Mouse (Mus musculus) neural tube, embryonic 11.5 days (tissue): ENCODE measurements around the gene Fkbpl. TPM values are rescaled to one million over a fixed set of nuclear protein-coding genes. Genes with fewer than 3 reads are reported as not detected.
A peak's percentile ranks its signal among the peaks of the same experiment; 100 is the strongest.

Experiments
- ATAC-seq: fragments of 200-750 bp; cut with Nextera tagmentation; 2 replicates; pipeline ENCODE4 v1.8.0; 2017; ENCODE audit warnings: moderate number of reproducible peaks, mild to moderate bottlenecking, moderate TSS enrichment, moderate library complexity; ENCODE audit not compliant: insufficient read depth, low FRiP score, low TSS enrichment
- DNase-seq: peaks from one replicate; pipeline ENCODE4 v3.0.0-alpha.2; 2015; ENCODE audit warnings: low spot score
- H3K27ac ChIP-seq: fragments of 300-500 bp; sonication (generic); 2 replicates; pipeline ENCODE4 v1.5.1; 2014; ENCODE audit warnings: low read depth, mild to moderate bottlenecking, low read length
- H3K27me3 ChIP-seq: fragments of 300-500 bp; sonication (generic); 2 replicates; pipeline ENCODE4 v1.6.1; 2014; ENCODE audit warnings: mild to moderate bottlenecking, low read length, mixed read lengths; ENCODE audit not compliant: control insufficient read depth, insufficient read depth
- H3K36me3 ChIP-seq: fragments of 300-500 bp; sonication (generic); 2 replicates; pipeline ENCODE4 v1.6.1; 2014; ENCODE audit warnings: mild to moderate bottlenecking, low read length, moderate library complexity, mixed read lengths; ENCODE audit not compliant: control insufficient read depth, insufficient read depth
- H3K4me1 ChIP-seq: fragments of 300-500 bp; sonication (generic); 2 replicates; pipeline ENCODE4 v1.6.1; 2014; ENCODE audit warnings: low read length, mixed read lengths; ENCODE audit not compliant: control insufficient read depth, insufficient read depth
- H3K4me2 ChIP-seq: fragments of 300-500 bp; sonication (generic); 2 replicates; pipeline ENCODE4 v1.6.1; 2014; ENCODE audit warnings: low read depth, mild to moderate bottlenecking, moderate library complexity
- H3K4me3 ChIP-seq: fragments of 300-500 bp; sonication (generic); 2 replicates; pipeline ENCODE4 v1.5.1; 2014; ENCODE audit warnings: low read depth, low read length
- H3K9ac ChIP-seq: fragments of 300-500 bp; sonication (generic); 2 replicates; pipeline ENCODE4 v1.6.1; 2014; ENCODE audit warnings: mild to moderate bottlenecking, low read length
- H3K9me3 ChIP-seq: fragments of 300-500 bp; sonication (generic); 2 replicates; pipeline ENCODE4 v1.6.1; 2016; ENCODE audit warnings: low read length; ENCODE audit not compliant: control insufficient read depth
- WGBS: fragments of 180-500 bp; shearing (Covaris S2); extraction: QIAGEN DNeasy Blood & Tissue Kit; methylation state at CpG from one replicate; pipeline ENCODE4 v1.1.7; 2014; 5-methylcytosine and 5-hydroxymethylcytosine counted together
- polyA plus RNA-seq: library from polyadenylated mRNA; unstranded; fragments of >200 nt; fragmentation: Nextera tagmentation; extraction: Ambion mirVana; gene quantifications from 2 replicates; pipeline ENCODE4 v1.2.1, GENCODE M21; 2014

The Fkbpl gene
- 15.5 and 17.6 TPM in 2 replicates for polyA plus RNA-seq

DNA sequence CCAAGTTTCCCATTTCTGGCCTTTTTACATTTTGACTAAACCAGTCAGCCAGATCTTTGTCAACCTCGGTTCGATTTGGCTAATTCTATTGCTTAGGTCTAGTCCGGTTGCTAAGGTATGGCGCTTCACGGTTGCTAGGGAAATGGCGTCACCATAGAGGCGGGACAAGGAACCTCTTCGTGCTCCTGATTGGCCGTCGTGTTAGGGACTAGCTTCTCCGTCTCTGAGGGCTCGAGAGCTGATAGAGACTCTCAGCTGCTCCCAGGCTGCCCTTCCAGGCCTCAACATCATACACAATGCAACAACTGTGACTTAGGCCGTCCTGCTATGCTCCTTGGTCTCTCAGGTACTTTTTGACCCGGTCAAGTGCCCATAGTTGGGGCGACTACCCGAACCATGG lies at the start of gene Fkbpl:
Gene Fkbpl (plus strand): TSS at position 157 of the 400 bp plus-strand sequence.
- WGBS, result under 1% methylated on average over 16 of the region's 16 CpGs
- Histone ChIP-seq H3K4me2 (peak within 1 kb of the TSS; percentile 61), H3K36me3 (no peaks in the 10 kb centered on the region), H3K27me3 (no peaks in the 10 kb centered on the region), H3K27ac (no peak within 1 kb of the TSS), H3K4me3 (peak within 1 kb of the TSS; percentile 50), H3K9ac (peak within 1 kb of the TSS; percentile 55), H3K4me1 (peaks cover 17% of the 10 kb centered on the region), H3K9me3 (no peaks in the 10 kb centered on the region)
- peak; percentile 95 for DNase-seq
- peak; percentile 70 for ATAC-seq

DNA sequence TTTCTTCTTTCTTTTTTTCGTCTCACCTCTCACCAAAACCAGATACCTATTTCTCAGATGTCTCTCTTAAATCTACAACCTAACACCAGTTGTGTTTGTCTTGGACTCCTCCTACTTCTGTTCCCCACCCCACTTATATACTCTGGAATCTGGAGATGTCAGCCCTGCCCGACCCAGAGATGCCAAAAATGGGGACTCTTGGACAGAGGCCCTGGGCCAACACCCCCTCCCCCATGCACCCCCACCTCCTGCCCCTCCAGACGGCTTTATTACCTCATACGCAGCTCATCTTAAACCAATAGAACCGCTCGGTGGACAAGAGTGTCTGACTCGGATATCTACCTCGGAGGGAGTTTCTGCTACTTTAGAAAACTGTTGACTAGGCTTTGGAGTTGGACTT lies 48.5 kb upstream of the Fkbpl start:
- Histone ChIP-seq H3K9ac (no peak overlapping the region), H3K4me3 (no peak overlapping the region), H3K9me3 (no peaks in the 10 kb centered on the region), H3K36me3 (peaks cover 9% of the 10 kb centered on the region; the same call in 1 of the 2 replicates), H3K27ac (no peak overlapping the region), H3K4me2 (no peak overlapping the region), H3K4me1 (peaks cover 15% of the 10 kb centered on the region), H3K27me3 (no peaks in the 10 kb centered on the region)
- DNase-seq (no peak), ATAC-seq (no peak)
- WGBS, result 79% methylated on average over 8 of the region's 8 CpGs

DNA sequence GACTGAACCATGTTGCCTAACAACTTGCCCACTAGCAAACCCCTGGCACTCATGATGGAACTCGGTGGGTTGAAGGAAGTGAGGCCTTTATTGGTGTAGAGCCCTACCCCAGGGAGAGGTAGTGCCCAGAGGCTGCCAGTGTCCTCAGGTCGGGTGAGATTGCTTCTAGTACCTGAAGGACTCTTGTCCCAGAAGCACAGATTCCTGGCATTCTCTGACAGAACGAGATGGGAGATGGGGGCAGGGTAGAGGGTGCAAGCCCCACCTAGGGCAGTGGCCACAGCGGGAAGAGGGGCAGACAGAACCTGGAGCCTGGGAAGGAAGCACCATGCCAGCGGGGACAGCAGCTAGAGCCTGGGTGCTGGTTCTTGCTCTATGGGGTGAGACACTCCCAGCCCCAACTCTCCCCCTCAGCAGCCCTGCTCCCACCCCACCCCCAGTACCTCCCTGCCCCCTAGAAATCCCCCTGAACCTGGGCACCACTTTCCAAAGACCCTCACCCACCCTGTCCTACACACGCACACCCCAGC lies 46.9 kb upstream of the Fkbpl start, which contains the start of gene Ager:
Gene Ager (plus strand): TSS at position 297 of the 530 bp plus-strand sequence.
- ATAC-seq, result no peak
- Histone ChIP-seq H3K27ac (no peak within 1 kb of the TSS), H3K4me2 (no peak within 1 kb of the TSS), H3K27me3 (no peaks in the 10 kb centered on the region), H3K9ac (no peak within 1 kb of the TSS), H3K4me1 (peaks cover 17% of the 10 kb centered on the region), H3K36me3 (peaks cover 9% of the 10 kb centered on the region; the same call in 1 of the 2 replicates), H3K4me3 (no peak within 1 kb of the TSS; the same call in 1 of the 2 replicates), H3K9me3 (no peaks in the 10 kb centered on the region)
- WGBS, result 19% methylated on average over 6 of the region's 6 CpGs
- no peak for DNase-seq

DNA sequence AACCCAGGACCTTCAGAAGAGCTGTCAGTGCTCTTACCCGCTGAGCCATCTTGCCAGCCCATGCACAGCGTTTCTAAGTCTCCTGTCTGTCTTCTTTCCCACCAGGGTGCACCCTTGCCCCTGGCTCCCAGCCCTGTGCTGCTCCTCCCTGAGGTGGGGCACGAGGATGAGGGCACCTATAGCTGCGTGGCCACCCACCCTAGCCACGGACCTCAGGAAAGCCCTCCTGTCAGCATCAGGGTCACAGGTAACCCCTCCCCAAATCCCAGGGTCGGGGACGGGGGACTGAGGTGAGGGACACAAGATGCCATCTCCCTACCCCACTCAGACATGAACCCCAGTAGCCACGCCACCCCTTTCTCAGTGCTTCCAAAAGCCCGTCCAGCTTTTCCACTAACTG lies 44.7 kb upstream of the Fkbpl start:
- Histone ChIP-seq H3K4me2 (no peak overlapping the region), H3K9ac (no peak overlapping the region), H3K9me3 (no peaks in the 10 kb centered on the region), H3K27me3 (no peaks in the 10 kb centered on the region), H3K4me1 (peaks cover 15% of the 10 kb centered on the region), H3K27ac (no peak overlapping the region), H3K4me3 (no peak overlapping the region), H3K36me3 (peaks cover 7% of the 10 kb centered on the region; the same call in 1 of the 2 replicates)
- ATAC-seq (no peak), DNase-seq (no peak)
- 79% methylated on average over 9 of the region's 9 CpGs for WGBS

DNA sequence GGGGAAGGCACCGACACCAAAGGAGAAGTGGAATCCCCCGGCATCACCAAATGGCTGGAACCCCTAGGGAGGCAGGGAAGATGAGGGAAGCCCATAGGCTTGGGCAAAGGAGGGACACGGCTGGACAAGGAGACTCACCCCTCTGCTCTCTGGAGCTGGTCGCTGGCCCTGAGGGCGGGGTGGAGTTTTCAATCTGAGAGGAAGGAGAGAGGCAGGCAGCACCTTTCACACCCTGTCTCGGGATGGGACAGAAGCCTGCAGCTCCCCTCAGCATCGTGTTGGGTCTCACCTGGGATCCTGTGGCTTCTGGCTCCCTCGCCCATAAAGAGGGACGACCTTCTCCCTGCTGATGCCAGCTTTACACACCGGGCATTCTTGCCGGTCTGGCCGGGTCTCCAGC lies 42.8 kb upstream of the Fkbpl start:
- Histone ChIP-seq H3K9ac (no peak overlapping the region), H3K27me3 (no peaks in the 10 kb centered on the region), H3K27ac (no peak overlapping the region), H3K36me3 (peaks cover 4% of the 10 kb centered on the region; the same call in 1 of the 2 replicates), H3K4me1 (peaks cover 22% of the 10 kb centered on the region), H3K4me2 (peak overlapping the region; percentile 93), H3K4me3 (0 out of 2 replicates have a peak overlapping the region, but pooled peaks have one; percentile 68), H3K9me3 (no peaks in the 10 kb centered on the region)
- DNase-seq (no peak), ATAC-seq (no peak)
- 91% methylated on average over 12 of the region's 12 CpGs for WGBS

DNA sequence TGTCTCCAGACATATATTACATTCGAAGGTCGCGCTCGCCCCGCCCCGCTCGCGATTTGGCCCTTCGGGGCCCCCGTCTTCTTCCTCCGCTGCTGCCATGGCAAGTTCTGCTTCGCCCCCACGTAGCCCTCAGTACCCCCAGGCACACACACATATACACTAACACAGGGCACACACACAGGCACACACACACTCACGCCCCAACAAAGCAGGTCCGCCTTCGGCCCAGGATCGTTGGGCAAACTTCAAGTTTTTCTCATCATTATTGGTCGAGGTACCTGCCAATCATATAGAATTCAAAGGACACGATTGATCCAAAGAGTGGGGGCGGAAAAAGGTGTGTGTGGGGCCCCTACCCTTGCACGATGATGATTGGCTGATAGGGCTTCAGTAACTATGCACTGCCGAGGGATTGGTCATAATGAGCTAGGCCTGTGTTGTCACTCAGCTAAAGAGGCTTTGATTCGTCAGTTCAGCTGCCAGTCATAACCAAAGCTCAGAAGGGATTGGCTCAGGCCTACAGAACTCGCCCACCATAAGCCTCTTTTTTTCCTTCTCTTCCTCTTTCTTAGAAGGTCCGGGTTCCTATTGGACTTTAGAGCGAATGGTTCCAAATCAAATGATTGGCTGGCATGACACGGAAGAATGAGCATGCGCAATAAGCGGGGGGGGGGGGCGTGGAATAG lies 41.0 kb upstream of the Fkbpl start, which contains the start of gene Rnf5:
Gene Rnf5 (minus strand): TSS at position 316 of the 686 bp plus-strand sequence.
- H3K9ac ChIP-seq, result peak within 1 kb of the TSS; percentile 63
- no peaks in the 10 kb centered on the region for H3K9me3 ChIP-seq
- peaks cover 23% of the 10 kb centered on the region for H3K4me1 ChIP-seq
- peak within 1 kb of the TSS; percentile 86 for H3K4me3 ChIP-seq
- peak within 1 kb of the TSS; percentile 98 for H3K4me2 ChIP-seq
- peaks cover 4% of the 10 kb centered on the region; the same call in 1 of the 2 replicates for H3K36me3 ChIP-seq
- WGBS, result under 1% methylated on average over 30 of the region's 30 CpGs
- peak; percentile 96 for ATAC-seq
- H3K27ac ChIP-seq, result peak within 1 kb of the TSS; percentile 91
- DNase-seq, result peak; percentile 97
- H3K27me3 ChIP-seq, result no peaks in the 10 kb centered on the region

DNA sequence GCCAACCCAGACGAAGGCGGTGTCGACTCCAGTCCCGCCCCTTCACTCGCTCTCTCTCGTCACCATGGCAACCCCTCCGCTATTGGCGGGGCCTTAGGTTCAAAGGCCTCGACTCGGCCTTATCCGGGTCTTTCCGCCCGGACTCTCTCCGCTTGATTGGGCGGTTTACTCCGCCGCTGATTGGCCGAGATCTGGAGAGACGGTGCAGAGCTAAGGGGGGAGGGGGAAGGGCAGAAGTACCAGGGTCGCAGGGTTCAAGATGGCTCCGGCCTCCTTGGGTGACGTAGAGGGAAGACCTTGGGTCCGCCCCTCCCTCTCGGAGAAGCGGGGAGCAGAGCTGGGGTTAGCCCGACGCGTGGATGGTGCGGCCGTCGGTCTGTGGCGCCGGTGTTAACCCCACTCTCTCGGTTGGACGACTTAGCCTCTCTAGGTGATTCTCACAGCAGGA lies 40.5 kb upstream of the Fkbpl start, which contains the start of gene Agpat1:
Gene Agpat1 (plus strand): TSS at position 202 of the 448 bp plus-strand sequence.
- H3K27ac ChIP-seq, result peak within 1 kb of the TSS; percentile 91
- DNase-seq (peak; percentile 99), ATAC-seq (peak; percentile 84)
- peaks cover 23% of the 10 kb centered on the region for H3K4me1 ChIP-seq
- H3K36me3 ChIP-seq, result peaks cover 4% of the 10 kb centered on the region; the same call in 1 of the 2 replicates
- WGBS, result under 1% methylated on average over 34 of the region's 35 CpGs
- peak within 1 kb of the TSS; percentile 98 for H3K4me2 ChIP-seq
- peak within 1 kb of the TSS; percentile 63 for H3K9ac ChIP-seq
- H3K27me3 ChIP-seq, result no peaks in the 10 kb centered on the region
- peak within 1 kb of the TSS; percentile 86 for H3K4me3 ChIP-seq
- no peaks in the 10 kb centered on the region for H3K9me3 ChIP-seq

DNA sequence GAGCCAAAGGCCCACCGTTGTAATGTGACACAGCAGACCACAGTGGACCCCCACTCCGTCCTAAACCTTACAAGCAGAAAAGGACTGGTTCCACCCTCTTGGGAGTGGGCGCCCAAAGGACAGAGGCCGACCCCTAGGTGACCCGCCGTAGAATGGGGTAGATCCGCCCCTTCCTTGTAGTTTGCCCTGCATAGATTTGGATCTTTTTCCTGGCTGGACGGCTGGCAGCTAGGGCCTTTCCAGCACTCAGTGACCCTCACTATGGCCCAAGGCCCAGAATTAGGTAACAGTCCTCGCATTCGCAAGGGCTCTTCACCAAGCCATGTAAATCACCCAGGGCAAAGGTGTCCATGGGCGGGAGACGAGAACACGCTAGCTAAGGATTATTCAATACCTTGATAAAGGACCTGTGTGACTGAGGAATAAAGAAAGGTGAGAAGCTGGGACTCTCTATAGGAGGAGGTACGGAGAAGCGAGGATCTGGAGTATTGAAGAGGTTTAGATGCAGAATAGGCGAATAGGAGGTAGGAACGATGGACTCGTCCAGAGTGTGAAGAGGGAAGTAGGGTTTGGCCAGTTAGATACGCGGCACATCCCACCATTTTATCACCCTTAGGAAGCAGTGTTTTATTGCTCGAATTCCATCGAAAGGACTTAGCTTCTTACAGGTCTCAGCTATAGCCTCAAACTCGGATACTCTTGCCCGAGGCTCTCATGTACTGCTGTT lies 39.9 kb upstream of the Fkbpl start:
- peak overlapping the region; percentile 86 for H3K4me3 ChIP-seq
- H3K9me3 ChIP-seq, result no peaks in the 10 kb centered on the region
- peaks cover 4% of the 10 kb centered on the region; the same call in 1 of the 2 replicates for H3K36me3 ChIP-seq
- peak overlapping the region; percentile 63 for H3K9ac ChIP-seq
- H3K27me3 ChIP-seq, result no peaks in the 10 kb centered on the region
- H3K4me2 ChIP-seq, result peak overlapping the region; percentile 98
- peaks cover 23% of the 10 kb centered on the region for H3K4me1 ChIP-seq
- WGBS, result 10% methylated on average over 24 of the region's 24 CpGs
- ATAC-seq (no peak; the same call in 1 of the 2 replicates), DNase-seq (no peak)
- H3K27ac ChIP-seq, result peak overlapping the region; percentile 91
